Comparison of ENCODE assay signal across 26 mouse cellular contexts in genomic region chr15:88889032-88889431, GRCm38 (mm10). TPM values are rescaled to one million over a fixed set of nuclear protein-coding genes. Genes with fewer than 3 reads are reported as not detected.
DNase-seq lines count a peak whose midpoint lies in the region; ATAC-seq and TF ChIP-seq lines count a peak whose summit lies in the region.
"Had no signal": no experiment of that assay in that cellular context is flagged by ENCODE, and none has a peak within 500 bp of the region (broad histone marks: within the 10 kb centered on the region; RNA-seq: fewer than 3 reads in every experiment).

No protein-coding gene starts in this region.

- TF ChIP-seq CTCF in kidney, postnatal 0 days (IDR thresholded peaks at IDR 0.05; ENCODE audit: low read depth) = no peak
- no peak for TF ChIP-seq CTCF in lung, embryonic 14.5 days (IDR thresholded peaks at IDR 0.05; ENCODE audit: low read depth)

- H3K27ac ChIP-seq in kidney, postnatal 0 days = no peak overlapping the region
- H3K27ac ChIP-seq in lung, embryonic 14.5 days (ENCODE audit: low read depth) = no peak overlapping the region
- peak overlapping the region; percentile 70 for H3K27ac ChIP-seq in limb, embryonic 15.5 days
- H3K27ac ChIP-seq: forebrain, embryonic 12.5 days; forebrain, embryonic 15.5 days; heart, embryonic 15.5 days; hindbrain, embryonic 10.5 days; hindbrain, embryonic 13.5 days had no signal

- no peaks in the 10 kb centered on the region for H3K9me3 ChIP-seq in kidney, postnatal 0 days (replicated peaks; ENCODE audit: low read length)
- no peaks in the 10 kb centered on the region for H3K9me3 ChIP-seq in lung, embryonic 14.5 days (ENCODE audit: low read depth, low read length)
- no peaks in the 10 kb centered on the region; the same call in 1 of the 2 replicates for H3K9me3 ChIP-seq in limb, embryonic 15.5 days
- H3K9me3 ChIP-seq: forebrain, embryonic 12.5 days; forebrain, embryonic 15.5 days; heart, embryonic 12.5 days; heart, embryonic 15.5 days; hindbrain, embryonic 10.5 days; hindbrain, embryonic 13.5 days had no signal

- ATAC-seq in kidney, postnatal 0 days (replicated peaks; ENCODE audit: low FRiP score, low read depth) = no peak
- no peak for ATAC-seq in lung, embryonic 14.5 days (ENCODE audit: insufficient read depth)
- ATAC-seq in limb, embryonic 15.5 days (ENCODE audit: insufficient number of reproducible peaks, low FRiP score, low TSS enrichment, low read depth) = peak; percentile 63
- ATAC-seq: forebrain, embryonic 15.5 days; hindbrain, embryonic 16.5 days; Patski had no signal

- no peaks in the 10 kb centered on the region; the same call in 1 of the 2 replicates for H3K27me3 ChIP-seq in kidney, postnatal 0 days (ENCODE audit: insufficient read depth, low read length)
- no peaks in the 10 kb centered on the region for H3K27me3 ChIP-seq in lung, embryonic 14.5 days (ENCODE audit: insufficient read depth, low read length)
- 0 out of 2 replicates have a peak, but pooled peaks cover 6% of the 10 kb centered on the region for H3K27me3 ChIP-seq in limb, embryonic 15.5 days

- H3K36me3 ChIP-seq in kidney, postnatal 0 days (ENCODE audit: insufficient read depth, low read length) = no peaks in the 10 kb centered on the region
- H3K36me3 ChIP-seq in lung, embryonic 14.5 days (ENCODE audit: insufficient read depth) = no peaks in the 10 kb centered on the region
- H3K36me3 ChIP-seq in limb, embryonic 15.5 days = no peaks in the 10 kb centered on the region
- H3K36me3 ChIP-seq: forebrain, embryonic 12.5 days; forebrain, embryonic 15.5 days; heart, embryonic 12.5 days; heart, embryonic 15.5 days; hindbrain, embryonic 10.5 days; hindbrain, embryonic 13.5 days had no signal

- 74% methylated on average over 3 of the region's 3 CpGs for WGBS in kidney, postnatal 0 days
- 67% methylated on average over 3 of the region's 3 CpGs for WGBS in lung, embryonic 14.5 days
- 58% methylated on average over 3 of the region's 3 CpGs for WGBS in limb, embryonic 15.5 days

- no peak overlapping the region for H3K9ac ChIP-seq in kidney, postnatal 0 days (ENCODE audit: low read depth, low read length)
- no peak overlapping the region for H3K9ac ChIP-seq in lung, embryonic 14.5 days
- H3K9ac ChIP-seq in limb, embryonic 15.5 days = no peak overlapping the region
- H3K9ac ChIP-seq: forebrain, embryonic 12.5 days; forebrain, embryonic 15.5 days; heart, embryonic 12.5 days; heart, embryonic 15.5 days; hindbrain, embryonic 13.5 days had no signal

- peak; percentile 11 for DNase-seq in kidney, postnatal 0 days (ENCODE audit: low spot score)
- no peak for DNase-seq in kidney, adult 9 months
- DNase-seq in lung, embryonic 14.5 days = peak; percentile 6
- DNase-seq in lung, postnatal 36 days = no peak
- peak; percentile 36 for DNase-seq in NIH3T3 (ENCODE audit: low read depth)
- DNase-seq in embryo, embryonic 10.5 days (ENCODE audit: low spot score) = no peak
- DNase-seq: adrenal gland, postnatal 10 days; adrenal gland, postnatal 36 days; B cell, adult 2 months; cerebellum, adult 18-20 months; cerebellum, adult 9-10 months; cerebellum, postnatal 14 days; gastrocnemius, postnatal 25 days; heart, adult 18-20 months; heart, postnatal 10 days; heart, postnatal 36 days had no signal

- no peak overlapping the region for H3K4me2 ChIP-seq in kidney, postnatal 0 days (ENCODE audit: low read length)
- no peak overlapping the region for H3K4me2 ChIP-seq in lung, embryonic 14.5 days
- H3K4me2 ChIP-seq in limb, embryonic 15.5 days = no peak overlapping the region
- H3K4me2 ChIP-seq: forebrain, embryonic 12.5 days; forebrain, embryonic 15.5 days; heart, embryonic 12.5 days; heart, embryonic 15.5 days; hindbrain, embryonic 13.5 days had no signal

- H3K4me3 ChIP-seq in kidney, postnatal 0 days (replicated peaks; ENCODE audit: low read depth, low read length) = no peak overlapping the region
- H3K4me3 ChIP-seq in lung, embryonic 14.5 days (ENCODE audit: low read depth, low read length) = no peak overlapping the region
- H3K4me3 ChIP-seq in limb, embryonic 15.5 days = no peak overlapping the region
- H3K4me3 ChIP-seq: erythroblast, embryonic 14.5 days; forebrain, embryonic 12.5 days; forebrain, embryonic 15.5 days; heart, embryonic 12.5 days; heart, embryonic 15.5 days; hindbrain, embryonic 10.5 days; hindbrain, embryonic 13.5 days had no signal

- peaks cover 6% of the 10 kb centered on the region; the same call in 1 of the 2 replicates for H3K4me1 ChIP-seq in kidney, postnatal 0 days (replicated peaks; ENCODE audit: insufficient read depth, low read length)
- no peaks in the 10 kb centered on the region for H3K4me1 ChIP-seq in lung, embryonic 14.5 days (ENCODE audit: insufficient read depth)
- peaks cover 14% of the 10 kb centered on the region for H3K4me1 ChIP-seq in limb, embryonic 15.5 days

RNA-seq across cellular contexts. Expression of gene Pim3, which starts 27.0 kb away (rescaled TPM):
- polyA plus RNA-seq in kidney, postnatal 0 days (2015; fragmentation: Nextera tagmentation; extraction: Ambion mirVana) = 83.4 and 88.6 TPM in 2 replicates
- 48.6 TPM in 2 replicates for polyA plus RNA-seq in lung, embryonic 14.5 days (2014; fragmentation: Nextera tagmentation; extraction: Ambion mirVana)
- 52.9 and 61.4 TPM in 2 replicates for polyA plus RNA-seq in limb, embryonic 15.5 days (2015; fragmentation: Nextera tagmentation; extraction: Ambion mirVana)

Comparison
In these comparisons a context has a peak if more than half of its experiments do, and no peak if none do; other contexts are left out.
1. DNase-seq: peak in kidney, postnatal 0 days (single experiment), lung, embryonic 14.5 days (single experiment) and NIH3T3 (single experiment); none in kidney, adult 9 months (single experiment), lung, postnatal 36 days (single experiment) and embryo, embryonic 10.5 days (single experiment).